Mouse (Mus musculus): ENCODE data around the gene Pfkp. TPM values are rescaled to one million over a fixed set of nuclear protein-coding genes. Genes with fewer than 3 reads are reported as not detected.

The Pfkp gene
- total RNA-seq, 1 experiment from 2014 or later = 43.8 TPM

Other genes starting within 250 kb of the Pfkp start
- 113 TPM in 2 replicates for gene Pitrm1, start 100.6 kb downstream of the Pfkp start, total RNA-seq (2017)